Mouse (Mus musculus) myocyte (in vitro differentiated cells): ENCODE data around the gene Dqx1.

Source experiments
- MAX ChIP-seq: IDR thresholded peaks from one replicate; pipeline ENCODE4 v1.6.1; 2011; ENCODE audit warnings: low read depth, mild to moderate bottlenecking, control low read depth
- MYOD1 ChIP-seq, 3 experiments: IDR thresholded peaks; one replicate each; pipeline ENCODE4 v1.6.1; 2011; ENCODE audit warnings: control low read depth in 2 of 3, low read depth in 2 of 3, mild to moderate bottlenecking in 2 of 3, moderate library complexity in 1 of 3; ENCODE audit not compliant: insufficient read length in 2 of 3, control insufficient read depth in 1 of 3
- POLR2A ChIP-seq: IDR thresholded peaks from one replicate; pipeline ENCODE4 v1.6.1; 2011; ENCODE audit warnings: low read depth, mild to moderate bottlenecking, control low read depth, moderate library complexity; ENCODE audit not compliant: insufficient read length
- REST ChIP-seq: IDR thresholded peaks from one replicate; pipeline ENCODE4 v1.6.1; 2011; ENCODE audit warnings: mild to moderate bottlenecking, control low read depth, moderate library complexity; ENCODE audit not compliant: insufficient read depth, insufficient read length
- TCF12 ChIP-seq: IDR thresholded peaks from one replicate; pipeline ENCODE4 v1.6.1; 2011; ENCODE audit warnings: mild to moderate bottlenecking, control low read depth; ENCODE audit not compliant: poor library complexity, insufficient read depth, severe bottlenecking
- USF1 ChIP-seq: IDR thresholded peaks from one replicate; pipeline ENCODE4 v1.6.1; 2011; ENCODE audit warnings: low read depth, mild to moderate bottlenecking, control low read depth, moderate library complexity

DNA sequence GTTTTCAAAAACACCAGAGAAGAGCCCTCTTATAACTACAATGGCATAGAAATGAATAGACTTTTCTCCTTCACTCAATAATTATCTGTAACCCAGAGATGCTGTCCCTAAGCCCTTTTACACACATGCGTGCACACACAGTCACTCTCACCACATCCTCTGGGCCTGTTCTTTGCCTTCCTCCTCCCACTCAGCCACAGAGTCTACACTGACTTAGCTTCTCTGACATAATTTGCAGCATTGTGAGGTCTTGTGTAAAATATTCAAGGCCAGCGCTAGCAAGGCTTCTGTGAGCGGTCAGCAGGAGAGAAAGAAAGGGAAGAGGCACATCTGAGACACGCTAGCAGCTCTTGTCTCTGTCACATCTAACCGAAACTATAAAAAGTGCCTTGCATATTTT is 44.2 kb upstream of the Dqx1 start:
- TF ChIP-seq POLR2A = no peak
- TF ChIP-seq REST = no peak
- TF ChIP-seq TCF12 = no peak
- TF ChIP-seq USF1 = no peak
- TF ChIP-seq MYOD1 (IDR thresholded peaks at IDR 0.05; ENCODE audit: control insufficient read depth in 1 of 3, insufficient read length in 2 of 3, low read depth in 2 of 3) = no peak
- no peak for TF ChIP-seq MAX
